Mouse (Mus musculus): ENCODE results near the gene Fam151a.

DNA sequence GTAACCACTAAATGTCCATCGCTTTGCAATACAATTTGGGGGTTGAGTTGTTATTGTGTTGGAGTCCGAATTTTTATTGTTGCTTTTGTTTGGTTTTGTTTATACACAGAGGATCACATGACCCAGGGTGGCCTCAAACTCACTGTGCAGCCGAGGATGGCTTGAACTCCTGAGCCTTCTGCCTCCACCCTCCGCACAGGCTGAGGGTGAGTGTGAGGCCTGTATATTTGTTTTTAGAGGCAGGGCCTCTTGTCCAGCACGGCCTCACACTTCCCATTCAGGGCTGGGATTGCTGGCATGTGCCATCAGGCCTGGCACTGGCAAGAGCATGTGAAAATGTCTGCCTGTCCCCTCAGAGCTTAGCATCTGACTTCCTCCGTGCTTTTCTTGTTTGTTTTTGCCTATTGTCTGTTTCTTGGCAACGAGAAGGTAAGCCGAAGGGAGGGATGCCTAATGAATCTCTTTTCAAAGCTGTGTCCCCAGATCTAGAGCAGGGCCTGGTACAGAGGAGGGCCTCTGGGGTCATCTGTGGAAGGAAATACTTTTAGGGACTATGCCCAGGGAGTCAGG, 28.5 kb upstream of the Fam151a start:
- TF ChIP-seq CTCF (IDR thresholded peaks at IDR 0.05; ENCODE audit: extremely low read depth, insufficient read length, insufficient replicate concordance, low read depth, low read length) (no peak), POLR2A (IDR thresholded peaks at IDR 0.05; ENCODE audit: low read depth, low read length) (no peak)

Data from small intestine, adult 2 months (tissue).